Mouse (Mus musculus) adrenal gland, adult 8-10 months (tissue): ENCODE data around the gene Crx. TPM values are rescaled to one million over a fixed set of nuclear protein-coding genes. Genes with fewer than 3 reads are reported as not detected.
A peak's percentile ranks its signal among the peaks of the same experiment; 100 is the strongest.
"Not testable (repeated sequence)": the region's sequence is repeated elsewhere in the genome, so short reads cannot be mapped to it uniquely, and the experiment has no call there.

Source experiments
- DNase-seq: peaks from one replicate; pipeline ENCODE4 v3.0.0; 2022
- total RNA-seq, 4 experiments: library from RNA; stranded (reverse); gene quantifications; 2 replicates each; pipeline ENCODE4 v1.2.4; 2022

Gene Crx
- not detected for total RNA-seq

- no peak for DNase-seq
These were observed at the start of gene Crx for GRCm38 (mm10) chr7:15879756-15880155. Gene Crx, minus strand, starts transcription at chr7:15879968.

GRCm38 (mm10) chr7:15922220-15922773 lies 42.5 kb upstream of the Crx start, which contains the start of gene Selenow:
Gene Selenow, minus strand, starts transcription at chr7:15922402.
- DNase-seq: peak; percentile 82

- DNase-seq: no peak
These were observed 42.0 kb upstream of the Crx start for GRCm38 (mm10) chr7:15921796-15922195.

- DNase-seq: no peak
These were observed 41.0 kb upstream of the Crx start for GRCm38 (mm10) chr7:15920645-15921190.

GRCm38 (mm10) chr7:15919947-15920346 lies 40.2 kb upstream of the Crx start:
- no peak for DNase-seq

GRCm38 (mm10) chr7:15918371-15918770 lies 38.6 kb upstream of the Crx start:
- no peak for DNase-seq

- no peak for DNase-seq
These were observed 37.2 kb upstream of the Crx start for GRCm38 (mm10) chr7:15916996-15917395.

GRCm38 (mm10) chr7:15916134-15916723 lies 36.5 kb upstream of the Crx start:
- DNase-seq: no peak

- DNase-seq: not testable (repeated sequence)
These were observed 35.9 kb upstream of the Crx start for GRCm38 (mm10) chr7:15915695-15916094.

- DNase-seq: no peak
These were observed 35.0 kb upstream of the Crx start for GRCm38 (mm10) chr7:15914751-15915150.

GRCm38 (mm10) chr7:15914252-15914651 lies 34.5 kb upstream of the Crx start:
- no peak for DNase-seq

- DNase-seq: peak; percentile 37
These were observed 32.4 kb upstream of the Crx start for GRCm38 (mm10) chr7:15912183-15912582.

GRCm38 (mm10) chr7:15910521-15910920 lies 30.8 kb upstream of the Crx start:
- DNase-seq: no peak

GRCm38 (mm10) chr7:15907971-15908590 lies 28.3 kb upstream of the Crx start:
- DNase-seq: no peak

GRCm38 (mm10) chr7:15906602-15907001 lies 26.8 kb upstream of the Crx start:
- DNase-seq: no peak

GRCm38 (mm10) chr7:15905861-15906260 lies 26.1 kb upstream of the Crx start:
- no peak for DNase-seq

- DNase-seq: no peak
These were observed 21.7 kb upstream of the Crx start for GRCm38 (mm10) chr7:15901366-15902048.

- no peak for DNase-seq
These were observed 14.5 kb upstream of the Crx start for GRCm38 (mm10) chr7:15894251-15894650.

GRCm38 (mm10) chr7:15884127-15884526 lies 4.4 kb upstream of the Crx start:
- no peak for DNase-seq

- no peak for DNase-seq
These were observed 2.5 kb upstream of the Crx start, which contains the start of gene Crxos for GRCm38 (mm10) chr7:15882317-15882716. Gene Crxos, plus strand, starts transcription at chr7:15882617.

GRCm38 (mm10) chr7:15881831-15882230 lies 2.1 kb upstream of the Crx start:
- DNase-seq: no peak

GRCm38 (mm10) chr7:15881388-15881787 lies 1.6 kb upstream of the Crx start:
- no peak for DNase-seq

- no peak for DNase-seq
These were observed 15.7 kb downstream of the Crx start for GRCm38 (mm10) chr7:15864104-15864503.
